Mouse (Mus musculus) bone marrow, adult 2 months (tissue): ENCODE measurements around the gene Degs1.

Source experiments
- CTCF ChIP-seq: fragments of 200-500 bp; IDR thresholded peaks from 2 replicates; pipeline ENCODE4 v1.5.1; 2011; ENCODE audit warnings: low read length, control low read depth; ENCODE audit not compliant: control insufficient read depth, insufficient read depth
- POLR2A ChIP-seq: fragments of 200-500 bp; IDR thresholded peaks from 2 replicates; pipeline ENCODE4 v1.6.1; 2011; ENCODE audit warnings: low read depth, mild to moderate bottlenecking, control low read depth, low read length, borderline replicate concordance; ENCODE audit not compliant: control insufficient read depth

DNA sequence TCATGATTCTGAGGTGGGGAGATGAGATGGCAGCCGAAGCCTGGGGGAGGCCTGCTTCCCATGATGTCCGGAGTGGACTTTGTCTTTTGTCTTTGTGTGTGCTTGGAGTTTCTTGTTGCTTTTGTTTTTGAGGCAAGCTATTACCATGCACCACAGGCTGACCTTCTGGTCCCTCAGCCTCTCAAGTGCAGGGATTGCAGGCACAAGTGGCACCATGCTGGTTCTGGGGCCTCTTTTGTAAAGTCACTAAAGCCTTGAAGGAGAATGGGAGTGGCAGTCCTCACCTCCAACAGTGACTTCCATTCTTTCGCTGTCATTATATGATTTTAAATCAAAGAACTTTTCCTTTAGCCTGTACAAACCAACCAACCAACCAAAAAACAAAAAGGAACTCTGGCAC is 14.6 kb upstream of the Degs1 start:
- no peak for TF ChIP-seq CTCF
- no peak for TF ChIP-seq POLR2A
